Mouse (Mus musculus) layer of hippocampus, postnatal 14 days (tissue): ENCODE data around the gene Cltb. TPM values are rescaled to one million over a fixed set of nuclear protein-coding genes. Genes with fewer than 3 reads are reported as not detected.
A peak's percentile ranks its signal among the peaks of the same experiment; 100 is the strongest.

Source experiments
- DNase-seq, 2 experiments: peaks; one replicate each; pipeline ENCODE4 v3.0.0; 2021 to 2022; ENCODE audit warnings: low spot score in 2 of 2, mixed read lengths in 1 of 2
- microRNA-seq, 2 experiments: library from miRNA; unstranded; fragments of <30 nt; microRNA quantifications; one replicate each; pipeline ENCODE4 v1.2.0; 2021
- total RNA-seq, 2 experiments: library from RNA; stranded (reverse); gene quantifications; 2 replicates each; pipeline ENCODE4 v1.2.3; 2021

Gene Cltb
- total RNA-seq, 2 experiments from 2014 or later, result 306 TPM

DNA sequence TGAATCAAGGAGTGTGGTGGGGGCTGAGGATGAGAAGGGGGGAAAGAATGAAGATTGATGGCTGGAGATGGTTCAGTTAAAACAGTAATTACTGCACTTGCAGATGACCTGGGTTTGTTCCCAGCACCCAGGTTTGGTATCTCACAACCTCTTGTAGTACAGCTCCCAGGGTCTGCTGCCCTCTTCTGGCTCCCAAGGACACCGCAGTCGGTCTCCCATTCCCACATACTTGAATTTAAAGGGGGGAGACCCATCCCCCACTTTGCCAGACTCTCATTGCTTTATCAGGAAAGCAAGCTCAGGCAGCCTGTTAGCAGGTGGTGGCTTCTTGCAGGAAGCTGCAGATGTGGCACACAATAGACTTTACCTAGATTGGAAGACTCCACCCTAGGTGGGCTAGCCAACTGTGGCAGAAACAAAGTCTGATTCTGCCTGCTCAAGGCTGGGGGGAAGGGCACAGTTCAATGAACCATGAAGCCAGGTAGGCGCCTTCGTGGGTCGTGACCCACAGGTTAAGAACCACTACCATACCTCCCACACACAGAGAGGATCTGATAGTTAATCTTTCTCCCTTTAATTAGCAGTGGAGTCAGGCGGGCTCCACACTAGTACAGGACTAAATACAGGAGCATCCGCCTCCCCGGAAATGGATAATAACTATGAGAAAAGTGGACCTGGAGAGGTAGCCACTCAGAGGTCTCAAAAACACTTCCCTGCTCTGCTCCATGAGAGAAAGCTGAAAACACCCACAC lies 45.4 kb downstream of the Cltb start:
- peak in 1 of 2 experiments; percentile 58 for DNase-seq

DNA sequence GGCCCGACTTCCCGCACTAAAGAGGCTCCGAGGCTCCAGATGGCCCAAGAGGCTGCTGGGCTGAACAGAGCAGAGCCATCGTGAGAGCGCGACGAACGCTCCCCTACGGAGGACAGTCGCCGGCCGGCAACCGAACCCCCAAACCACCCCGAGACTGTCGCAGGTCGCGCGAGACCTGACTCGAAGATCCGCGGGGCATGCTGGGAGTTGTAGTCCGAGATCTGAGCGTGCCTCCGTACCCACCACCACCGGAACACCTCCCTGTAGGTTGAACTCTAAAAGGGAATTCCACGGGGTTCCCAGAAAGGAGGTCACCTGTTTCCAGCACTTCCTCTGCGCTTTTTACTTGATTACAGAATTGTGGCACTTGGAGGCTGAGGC lies 46.0 kb downstream of the Cltb start, which contains the start of gene 4833439L19Rik:
Gene 4833439L19Rik, minus strand, starts transcription at position 235 of the 381 bp plus-strand sequence.
- DNase-seq, result peak; percentile 86 to 94

DNA sequence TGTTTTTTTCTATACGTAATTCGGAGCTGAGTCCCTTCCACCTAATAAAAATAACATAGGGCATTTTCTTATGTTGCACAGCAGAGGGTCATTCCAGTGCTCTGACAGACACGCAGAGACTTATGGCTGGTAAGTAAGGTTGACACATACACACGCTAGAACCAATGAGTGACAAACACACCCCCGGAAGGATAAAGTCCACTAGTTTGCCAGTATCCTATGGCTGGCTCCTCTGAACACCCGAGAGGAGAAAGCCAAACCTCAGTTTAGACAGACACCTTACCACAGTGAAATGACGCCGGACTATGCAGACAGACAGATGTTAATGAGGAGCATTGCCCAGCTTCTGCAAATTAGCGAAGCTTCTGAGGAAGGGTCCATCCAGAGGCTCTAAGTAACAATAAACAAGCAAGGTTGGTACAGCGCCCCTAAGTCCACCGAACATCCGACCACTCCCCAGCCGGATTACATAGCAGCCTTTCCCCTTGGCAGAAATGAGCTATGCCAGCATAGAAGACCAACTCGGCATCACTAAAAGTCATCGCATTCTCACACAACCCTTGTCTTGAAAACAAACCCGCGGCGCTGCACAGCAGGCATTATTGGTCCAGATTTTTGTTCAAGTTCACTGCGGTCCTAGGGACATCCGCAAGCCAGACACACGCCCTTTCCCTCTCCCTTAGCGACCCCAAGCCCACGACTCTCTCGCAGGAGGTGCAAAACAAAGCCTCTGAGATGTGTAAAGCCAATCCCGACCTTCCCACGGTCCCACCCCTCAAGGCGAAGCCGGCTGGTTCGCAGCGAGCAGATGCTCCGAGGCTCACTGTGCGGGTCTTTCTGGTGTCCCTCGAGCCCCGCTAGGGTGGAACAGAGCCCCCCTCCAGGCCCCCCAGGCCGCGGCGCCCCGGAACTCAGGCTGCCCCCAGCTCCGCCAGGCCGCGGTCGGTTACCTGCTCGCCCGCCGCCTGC lies 46.6 kb downstream of the Cltb start:
- no peak for DNase-seq

DNA sequence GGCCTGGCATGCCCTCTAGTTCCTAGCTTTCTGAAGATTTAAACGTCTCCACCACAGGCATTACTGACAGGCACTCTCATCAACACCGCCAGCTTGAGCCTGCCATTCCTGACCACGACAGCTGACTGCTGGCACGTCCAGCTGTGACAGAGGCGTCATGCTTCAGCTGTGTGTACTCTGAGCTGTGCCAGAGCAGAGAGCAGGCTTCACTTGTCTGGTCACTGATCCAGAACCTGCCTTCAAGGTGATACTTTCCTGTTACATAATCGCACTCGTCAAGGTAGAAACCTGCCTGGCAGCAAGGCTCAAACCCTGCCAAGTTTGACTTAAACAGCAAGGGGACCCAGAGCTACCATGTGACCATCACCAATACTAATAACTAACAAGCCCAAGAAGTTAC lies 48.6 kb downstream of the Cltb start:
- DNase-seq, result no peak

DNA sequence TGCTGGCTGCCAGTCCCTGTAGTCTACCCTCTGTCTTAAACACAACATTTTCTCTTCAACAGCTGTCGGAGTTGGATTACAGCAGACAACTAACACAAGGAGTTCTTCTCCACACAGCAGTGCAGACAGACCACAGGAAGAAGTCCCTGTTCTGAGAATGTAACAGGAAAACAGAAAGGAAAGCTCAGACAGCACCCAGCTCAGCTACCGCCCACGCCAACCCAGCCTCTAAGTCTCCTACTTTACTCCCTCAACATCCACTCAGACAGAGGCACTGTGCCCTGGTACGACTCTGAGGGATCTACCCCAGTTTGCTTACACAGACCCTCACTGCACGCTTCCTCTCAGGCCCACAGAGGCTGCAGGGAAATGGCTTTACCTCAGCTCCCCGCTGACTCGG lies 50.5 kb downstream of the Cltb start:
- no peak for DNase-seq

DNA sequence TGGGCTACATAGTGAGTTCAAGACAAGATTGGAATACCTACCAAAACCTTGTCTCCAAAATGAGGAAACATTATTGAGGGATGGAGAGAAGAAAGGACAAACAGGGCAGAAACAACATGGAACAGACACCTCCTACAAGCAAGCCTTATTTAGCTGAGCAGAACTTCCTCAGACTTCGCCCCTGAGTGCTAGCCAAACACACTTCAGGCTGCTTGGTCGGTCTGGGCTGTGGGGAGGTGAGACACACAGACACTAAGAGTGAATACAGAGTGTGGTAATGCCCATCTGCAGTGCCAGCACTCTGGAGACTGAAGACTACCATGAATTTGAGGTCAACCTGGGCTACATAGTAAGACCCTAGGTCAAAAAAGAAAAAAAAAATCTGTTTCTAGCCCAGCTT lies 51.5 kb downstream of the Cltb start:
- no peak for DNase-seq

DNA sequence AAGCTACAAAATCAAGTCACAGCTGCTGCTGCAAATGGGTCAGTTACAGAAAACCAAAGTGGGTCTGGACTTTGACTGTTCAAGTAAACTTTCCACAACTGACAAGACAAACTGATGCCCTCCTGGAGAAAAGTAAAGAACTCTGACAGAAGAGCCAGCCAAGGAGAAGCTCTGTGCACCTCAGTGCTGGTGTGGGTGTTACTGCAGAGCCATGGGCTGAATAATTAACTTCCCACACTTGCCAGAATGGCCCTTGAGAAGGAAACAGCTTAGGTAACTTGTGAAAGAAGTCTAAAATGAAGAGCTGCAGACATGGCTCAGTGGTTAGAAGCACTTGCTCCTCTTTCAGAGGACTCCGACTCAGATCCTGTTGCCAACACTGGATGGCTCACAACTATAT lies 53.5 kb downstream of the Cltb start:
- DNase-seq, result no peak

DNA sequence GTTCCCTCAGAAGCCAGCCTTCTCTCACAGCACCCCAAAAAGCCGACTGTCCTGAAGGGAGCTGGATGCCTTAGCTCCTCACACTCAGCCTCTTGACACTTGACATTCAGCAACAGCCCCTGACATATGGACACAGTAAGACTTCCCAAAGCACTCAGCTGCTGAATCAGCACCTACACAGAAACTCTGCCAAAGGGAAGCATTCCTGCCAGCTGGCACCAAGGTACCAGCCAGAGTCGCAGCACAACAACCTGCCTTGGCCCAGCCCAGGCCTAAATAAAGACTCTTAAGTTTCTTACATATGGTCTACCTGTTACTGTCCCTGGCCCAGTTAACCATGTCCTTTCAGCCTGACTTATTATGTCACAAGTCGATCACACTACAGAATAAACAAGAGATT lies 54.3 kb downstream of the Cltb start:
- DNase-seq, result no peak

DNA sequence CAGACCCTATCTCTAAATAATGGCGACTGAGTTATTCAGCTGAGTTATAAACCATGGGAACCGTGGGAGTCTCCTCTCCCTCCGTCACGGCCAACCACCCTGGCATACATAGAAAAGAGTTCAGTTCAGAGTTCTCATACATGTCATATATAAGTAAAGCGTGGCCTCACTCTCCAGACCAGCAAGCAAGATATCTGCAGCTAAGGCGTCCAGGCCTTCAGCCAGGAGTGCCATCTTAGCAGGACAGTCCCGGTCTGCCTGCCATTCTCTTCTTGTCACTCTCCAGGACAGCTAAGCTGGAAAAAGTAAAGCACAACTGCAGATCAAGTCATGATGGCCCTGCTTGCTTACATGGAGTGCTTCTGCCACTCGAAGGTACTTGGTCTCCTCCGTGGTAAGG lies 55.0 kb downstream of the Cltb start:
- DNase-seq, result no peak

DNA sequence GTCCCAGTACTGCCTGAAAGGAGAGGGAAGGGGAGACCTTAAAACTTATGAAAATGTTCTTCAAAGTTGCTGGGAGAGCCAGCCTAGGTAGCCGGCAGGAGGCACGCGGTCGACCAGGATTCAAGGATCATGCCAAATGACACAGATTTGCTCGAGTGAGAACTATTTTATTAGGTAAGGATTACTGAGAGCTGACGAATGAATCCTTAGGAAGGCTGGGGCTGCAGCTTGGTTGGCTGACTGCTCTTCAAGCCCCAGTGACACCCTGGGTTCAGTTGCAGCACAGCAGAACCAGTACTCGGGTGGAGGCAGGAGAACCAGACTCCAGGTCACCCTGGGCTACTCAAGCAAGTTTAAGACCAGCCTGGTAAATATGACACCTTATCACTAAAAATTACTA lies 63.1 kb downstream of the Cltb start:
- DNase-seq, result no peak

Small RNA genes lying within 50 kb of the gene (microRNA-seq; reads per million reads assigned to microRNA genes)
- gene Gm24195, result 0 reads per million in 2 experiments

Other genes starting within 250 kb of the Cltb start
- gene Cplx2, start 240.0 kb downstream of the Cltb start, total RNA-seq, result 100 to 1,000 TPM; 818 to 860 TPM
- 10 to 100 TPM; 37.1 to 44.4 TPM for gene Thoc3, start 142.5 kb downstream of the Cltb start, total RNA-seq
- gene Simc1, start 107.6 kb downstream of the Cltb start, total RNA-seq, result 10 to 100 TPM; 14.0 to 16.2 TPM
- 100 to 1,000 TPM; 156 to 171 TPM for gene 4833439L19Rik, start 45.9 kb downstream of the Cltb start, total RNA-seq
- 10 to 100 TPM; 35.4 to 39.6 TPM for gene Arl10, start 36.3 kb downstream of the Cltb start, total RNA-seq
- gene Nop16, start 21.3 kb downstream of the Cltb start, total RNA-seq, result 10 to 100 TPM; 25.9 to 26.9 TPM
- 100 to 1,000 TPM; 170 to 186 TPM for gene Higd2a, start 21.1 kb downstream of the Cltb start, total RNA-seq
- gene Faf2, start 10.4 kb upstream of the Cltb start, total RNA-seq, result 10 to 100 TPM; 54.6 to 59.7 TPM
- gene Rnf44, start 82.6 kb upstream of the Cltb start, total RNA-seq, result 100 to 1,000 TPM; 114 to 115 TPM
- under 1 TPM; 0.12 to 0.18 TPM for gene Cdhr2, start 90.1 kb upstream of the Cltb start, total RNA-seq
- gene Gprin1, start 138.5 kb upstream of the Cltb start, total RNA-seq, result 100 to 1,000 TPM; 149 to 150 TPM
- 100 to 1,000 TPM; 564 TPM for gene Sncb, start 155.3 kb upstream of the Cltb start, total RNA-seq
- under 1 TPM; 0.35 to 0.62 TPM for gene Eif4e1b, start 172.7 kb upstream of the Cltb start, total RNA-seq
- gene Tspan17, start 178.0 kb upstream of the Cltb start, total RNA-seq, result 10 to 100 TPM; 85.8 to 95.7 TPM